Mouse (Mus musculus) ES-E14 (cell line): ENCODE results near the gene Cox7a2. TPM values are rescaled to one million over a fixed set of nuclear protein-coding genes. Genes with fewer than 3 reads are reported as not detected.

Source experiments
- DNase-seq: peaks from one replicate; pipeline ENCODE4 v3.0.0-alpha.2; 2013; ENCODE audit warnings: low read depth, low spot score
- H3K27ac ChIP-seq: 2 replicates; pipeline ENCODE4 v1.5.1; 2012; ENCODE audit warnings: low read depth, mild to moderate bottlenecking, low read length, moderate library complexity, mixed read lengths; ENCODE audit not compliant: poor library complexity, insufficient read depth, severe bottlenecking
- H3K36me3 ChIP-seq: 2 replicates; pipeline ENCODE4 v1.6.1; 2012; ENCODE audit warnings: mild to moderate bottlenecking, low read length, moderate library complexity, mixed read lengths; ENCODE audit not compliant: control insufficient read depth, poor library complexity, insufficient read depth, severe bottlenecking
- H3K4me1 ChIP-seq, 2 experiments: fragments of 150-350 bp in 1 of 2; sonication (generic) in 1 of 2; 2 replicates each; pipeline ENCODE4 v1.6.1; 2012; ENCODE audit warnings: low read length in 2 of 2, mild to moderate bottlenecking in 1 of 2, mixed read lengths in 1 of 2; ENCODE audit not compliant: control insufficient read depth in 2 of 2, insufficient read depth in 2 of 2, poor library complexity in 1 of 2
- H3K4me3 ChIP-seq, 2 experiments: fragments of 150-350 bp in 1 of 2; sonication (generic) in 1 of 2; 2 replicates each; pipeline ENCODE4 v1.5.1; 2012; ENCODE audit warnings: low read length in 2 of 2, low read depth in 1 of 2, mild to moderate bottlenecking in 1 of 2, mixed read lengths in 1 of 2; ENCODE audit not compliant: insufficient read depth in 1 of 2, poor library complexity in 1 of 2, severe bottlenecking in 1 of 2
- H3K9ac ChIP-seq: 2 replicates; pipeline ENCODE4 v1.6.1; 2012; ENCODE audit warnings: low read depth, mild to moderate bottlenecking, low read length, mixed read lengths; ENCODE audit not compliant: poor library complexity, insufficient read depth, severe bottlenecking
- H3K9me3 ChIP-seq: fragments of 150-350 bp; sonication (generic); 2 replicates; pipeline ENCODE4 v1.6.1; 2012; ENCODE audit warnings: low read depth, mild to moderate bottlenecking, low read length; ENCODE audit not compliant: control insufficient read depth, insufficient read depth
- CHD2 ChIP-seq: IDR thresholded peaks from 2 replicates; pipeline ENCODE4 v1.6.1; 2014; ENCODE audit warnings: mild to moderate bottlenecking, low read depth, low read length, inconsistent platforms
- HCFC1 ChIP-seq: IDR thresholded peaks from 2 replicates; pipeline ENCODE4 v1.6.1; 2012; ENCODE audit warnings: low read length, inconsistent platforms, borderline replicate concordance; ENCODE audit not compliant: insufficient read depth
- MAFK ChIP-seq: IDR thresholded peaks from 2 replicates; pipeline ENCODE4 v1.6.1; 2014; ENCODE audit warnings: mild to moderate bottlenecking, low read depth, low read length, inconsistent platforms; ENCODE audit not compliant: insufficient read depth
- ZC3H11A ChIP-seq: IDR thresholded peaks from 2 replicates; pipeline ENCODE4 v1.6.1; 2012; ENCODE audit warnings: low read depth, mild to moderate bottlenecking, inconsistent platforms, low read length, borderline replicate concordance
- ZNF384 ChIP-seq: IDR thresholded peaks from 2 replicates; pipeline ENCODE4 v1.6.1; 2012; ENCODE audit warnings: low read depth, low read length, inconsistent platforms
- in situ Hi-C, 2 experiments: fragments of 600-800 bp; cut with MboI; formaldehyde crosslinking; loops; one replicate each; pipeline ENCODE4 v1.15.1; 2025; ENCODE audit warnings: low sequenced_read_pairs in 2 of 2, inconsistent platforms in 1 of 2; ENCODE audit not compliant: unreplicated experiment in 2 of 2
- total RNA-seq: library from RNA; depleted of rRNA; stranded (reverse); fragments of 300-350 nt; gene quantifications from 2 replicates; pipeline ENCODE4 v1.2.3, GENCODE M21; 2012

Cox7a2 gene
- total RNA-seq, 1 experiment = 300 TPM

GRCm38 (mm10) chr9:79766991-79767545 is 7.4 kb upstream of the Cox7a2 start:
- H3K9ac ChIP-seq = no peak overlapping the region
- H3K9me3 ChIP-seq = no peaks in the 10 kb centered on the region
- H3K36me3 ChIP-seq = no peaks in the 10 kb centered on the region
- no peak overlapping the region for H3K4me3 ChIP-seq
- no peaks in the 10 kb centered on the region for H3K4me1 ChIP-seq
- TF ChIP-seq ZNF384 = no peak
- TF ChIP-seq ZC3H11A = no peak
- no peak for TF ChIP-seq HCFC1
- no peak for TF ChIP-seq CHD2
- TF ChIP-seq MAFK = no peak
- in situ Hi-C loops = no loop called here
- no peak for DNase-seq
- H3K27ac ChIP-seq = no peak overlapping the region

- H3K36me3 ChIP-seq = no peaks in the 10 kb centered on the region
- peaks cover 0 to 2% of the 10 kb centered on the region in 2 experiments; a peak in 1 of 4 replicates for H3K4me1 ChIP-seq
- in situ Hi-C loops = no loop called here
- TF ChIP-seq CHD2 (no peak), MAFK (no peak), ZNF384 (no peak), ZC3H11A (no peak), HCFC1 (no peak)
- no peak overlapping the region for H3K4me3 ChIP-seq
- no peak for DNase-seq
- H3K9ac ChIP-seq = no peak overlapping the region
- no peak overlapping the region for H3K27ac ChIP-seq
- H3K9me3 ChIP-seq = no peaks in the 10 kb centered on the region
These were observed 5.7 kb upstream of the Cox7a2 start for GRCm38 (mm10) chr9:79765329-79765728.

- Histone ChIP-seq H3K4me3 (no peak overlapping the region), H3K9me3 (no peaks in the 10 kb centered on the region), H3K9ac (no peak overlapping the region), H3K4me1 (peaks cover 2 to 6% of the 10 kb centered on the region in 2 experiments; a peak in 2 of 4 replicates), H3K36me3 (no peaks in the 10 kb centered on the region; the same call in 1 of the 2 replicates), H3K27ac (no peak overlapping the region)
- DNase-seq = no peak
- in situ Hi-C loops = no loop called here
- TF ChIP-seq ZNF384 (no peak), ZC3H11A (no peak), CHD2 (no peak), HCFC1 (no peak), MAFK (no peak)
These were observed 2.8 kb upstream of the Cox7a2 start for GRCm38 (mm10) chr9:79762519-79762918.

- peaks cover 3% of the 10 kb centered on the region for H3K36me3 ChIP-seq
- TF ChIP-seq HCFC1 (no peak), CHD2 (no peak), ZNF384 (no peak), ZC3H11A (no peak), MAFK (no peak)
- H3K9ac ChIP-seq = peak overlapping the region; percentile 49
- in situ Hi-C loops = no loop called here
- no peak overlapping the region for H3K27ac ChIP-seq
- H3K4me3 ChIP-seq = peak overlapping the region; percentile 51 to 73
- H3K9me3 ChIP-seq = no peaks in the 10 kb centered on the region
- H3K4me1 ChIP-seq = peaks cover 2 to 6% of the 10 kb centered on the region in 2 experiments; a peak in 2 of 4 replicates
- no peak for DNase-seq
These were observed 398 bp upstream of the Cox7a2 start for GRCm38 (mm10) chr9:79760076-79760475.

GRCm38 (mm10) chr9:79755311-79755710 is 4.4 kb downstream of the Cox7a2 start:
- no peak for DNase-seq
- Histone ChIP-seq H3K27ac (no peak overlapping the region), H3K4me1 (peaks cover 2 to 4% of the 10 kb centered on the region in 2 experiments; a peak in 2 of 4 replicates), H3K9me3 (no peaks in the 10 kb centered on the region), H3K4me3 (no peak overlapping the region), H3K36me3 (peaks cover 8% of the 10 kb centered on the region), H3K9ac (no peak overlapping the region)
- in situ Hi-C loops = no loop called here
- TF ChIP-seq ZNF384 (no peak), MAFK (no peak), HCFC1 (no peak), ZC3H11A (no peak), CHD2 (no peak)
